Mouse (Mus musculus) CH12.LX (cell line): ENCODE data around the gene Olfr670. TPM values are rescaled to one million over a fixed set of nuclear protein-coding genes. Genes with fewer than 3 reads are reported as not detected.

ENCODE experiments used
- DNase-seq: peaks from one replicate; pipeline ENCODE4 v3.0.0-alpha.2; 2013; ENCODE audit errors: extremely low read depth
- H3K27ac ChIP-seq: 2 replicates; pipeline ENCODE4 v1.5.1; 2012; ENCODE audit warnings: low read depth, mild to moderate bottlenecking, control low read depth, moderate library complexity; ENCODE audit not compliant: insufficient read depth
- H3K27me3 ChIP-seq: replicated peaks from 2 replicates; pipeline ENCODE3; 2012; ENCODE audit warnings: inconsistent platforms
- H3K36me3 ChIP-seq, 2 experiments: replicated peaks in 1 of 2; 2 replicates each; pipeline versions ENCODE3 to v1.6.1; 2012; ENCODE audit warnings: inconsistent platforms in 1 of 2, low read length in 1 of 2, mild to moderate bottlenecking in 1 of 2, mixed read lengths in 1 of 2, moderate library complexity in 1 of 2; ENCODE audit not compliant: control insufficient read depth in 1 of 2, insufficient read depth in 1 of 2
- H3K4me1 ChIP-seq, 2 experiments: 2 replicates each; pipeline ENCODE4 v1.6.1; 2012; ENCODE audit warnings: inconsistent platforms in 1 of 2, moderate library complexity in 1 of 2; ENCODE audit not compliant: insufficient read depth in 2 of 2, control insufficient read depth in 1 of 2
- H3K4me2 ChIP-seq: 2 replicates; pipeline ENCODE4 v1.6.1; 2012; ENCODE audit warnings: low read depth, mild to moderate bottlenecking, control low read depth; ENCODE audit not compliant: poor library complexity, insufficient read depth, severe bottlenecking
- H3K4me3 ChIP-seq, 3 experiments: fragments of 150-350 bp in 1 of 3; sonication (generic) in 1 of 3; replicated peaks in 1 of 3; 2 replicates each; pipeline versions ENCODE3 to v1.5.1; 2011 to 2012; ENCODE audit warnings: low read depth in 2 of 3, low read length in 2 of 3, mild to moderate bottlenecking in 2 of 3, moderate library complexity in 2 of 3, control low read depth in 1 of 3, improper control_type of control experiment in 1 of 3, inconsistent platforms in 1 of 3, mixed read lengths in 1 of 3; ENCODE audit not compliant: poor library complexity in 1 of 3
- H3K79me2 ChIP-seq: replicated peaks from 2 replicates; pipeline ENCODE4 v1.6.1; 2012; ENCODE audit warnings: mild to moderate bottlenecking, moderate library complexity; ENCODE audit not compliant: control insufficient read depth, poor library complexity, insufficient read depth, severe bottlenecking; ENCODE audit errors: extremely low read depth
- H3K9ac ChIP-seq: 2 replicates; pipeline ENCODE4 v1.6.1; 2012; ENCODE audit warnings: low read depth, mild to moderate bottlenecking, control low read depth, moderate library complexity; ENCODE audit not compliant: insufficient read depth
- H3K9me3 ChIP-seq: replicated peaks from 2 replicates; pipeline ENCODE3; 2012; ENCODE audit warnings: low read length, inconsistent platforms, mixed read lengths
- CTCF ChIP-seq, 2 experiments: IDR thresholded peaks in 1 of 2; conservative IDR thresholded peaks in 1 of 2; 2 replicates each; pipeline ENCODE4 v1.5.1; 2011 to 2012; ENCODE audit warnings: low read depth in 2 of 2, low read length in 2 of 2, improper control_type of control experiment in 1 of 2, inconsistent platforms in 1 of 2, mild to moderate bottlenecking in 1 of 2, moderate library complexity in 1 of 2
- ETS1 ChIP-seq: conservative IDR thresholded peaks from 2 replicates; pipeline ENCODE4 v1.6.1; 2012; ENCODE audit warnings: low read depth, mild to moderate bottlenecking, inconsistent platforms, low read length, improper control_type of control experiment, moderate library complexity
- KAT2A ChIP-seq: IDR thresholded peaks from 2 replicates; pipeline ENCODE4 v1.6.1; 2012; ENCODE audit warnings: low read length, improper control_type of control experiment, inconsistent platforms; ENCODE audit not compliant: insufficient replicate concordance
- MXI1 ChIP-seq: IDR thresholded peaks from 2 replicates; pipeline ENCODE4 v1.6.1; 2011; ENCODE audit warnings: mild to moderate bottlenecking, low read depth, low read length, improper control_type of control experiment
- MYC ChIP-seq: IDR thresholded peaks from 2 replicates; pipeline ENCODE4 v1.6.1; 2011; ENCODE audit warnings: low read depth, mild to moderate bottlenecking, improper control_type of control experiment, low read length
- NELFE ChIP-seq: IDR thresholded peaks from 2 replicates; pipeline ENCODE4 v1.6.1; 2011; ENCODE audit warnings: low read depth, low read length, improper control_type of control experiment
- NRF1 ChIP-seq: IDR thresholded peaks from 2 replicates; pipeline ENCODE4 v1.6.1; 2014; ENCODE audit warnings: low read depth, mild to moderate bottlenecking, inconsistent platforms, low read length, improper control_type of control experiment, moderate library complexity
- PAX5 ChIP-seq: IDR thresholded peaks from 2 replicates; pipeline ENCODE4 v1.6.1; 2012; ENCODE audit warnings: low read length, inconsistent platforms, mixed read lengths
- RCOR1 ChIP-seq: conservative IDR thresholded peaks from 2 replicates; pipeline ENCODE4 v1.6.1; 2012; ENCODE audit warnings: low read depth, mild to moderate bottlenecking, inconsistent platforms, low read length, improper control_type of control experiment
- SIN3A ChIP-seq: IDR thresholded peaks from 2 replicates; pipeline ENCODE4 v1.6.1; 2012; ENCODE audit warnings: low read length, improper control_type of control experiment, inconsistent platforms
- TBP ChIP-seq: conservative IDR thresholded peaks from 2 replicates; pipeline ENCODE4 v1.6.1; 2011; ENCODE audit warnings: low read depth, low read length, improper control_type of control experiment
- TCF12 ChIP-seq: IDR thresholded peaks from 2 replicates; pipeline ENCODE4 v1.6.1; 2014; ENCODE audit warnings: low read depth, mild to moderate bottlenecking, inconsistent platforms, low read length, improper control_type of control experiment
- ZC3H11A ChIP-seq: IDR thresholded peaks from 2 replicates; pipeline ENCODE4 v1.6.1; 2012; ENCODE audit warnings: low read depth, mild to moderate bottlenecking, inconsistent platforms, low read length, improper control_type of control experiment
- ZKSCAN1 ChIP-seq: IDR thresholded peaks from 2 replicates; pipeline ENCODE4 v1.6.1; 2012; ENCODE audit warnings: low read depth, inconsistent platforms, low read length, improper control_type of control experiment, borderline replicate concordance
- dilution Hi-C: fragments of 300-500 bp; cut with MboI; formaldehyde crosslinking; loops from 2 replicates; pipeline ENCODE4 v1.14.3; 2020; ENCODE audit warnings: low sequenced_read_pairs; ENCODE audit not compliant: extremely low pct_unique_long_range_greater_than_20kb, extremely low pct_ligation_motif_present
- in situ Hi-C: fragments of 300-500 bp; cut with MboI; formaldehyde crosslinking; loops from 3 replicates; pipeline ENCODE4 v1.14.3; 2019; ENCODE audit warnings: low sequenced_read_pairs, low pct_ligation_motif_present, low pct_unique_long_range_greater_than_20kb, mixed read lengths
- polyA plus RNA-seq: library from polyadenylated mRNA; unstranded; fragments of >175 nt; gene quantifications from 2 replicates; pipeline ENCODE4 v1.2.1, GENCODE M21; 2012; ENCODE audit warnings: low read depth; ENCODE audit not compliant: insufficient read length
- total RNA-seq, 2 experiments: library from RNA; depleted of rRNA; stranded (reverse); fragments of 300-350 nt in 1 of 2; fragments of >200 nt in 1 of 2; gene quantifications; 2 replicates each; pipeline ENCODE4 v1.2.3; 2012 to 2014

Olfr670 gene
- total and polyA plus RNA-seq, 3 experiments = not detected

DNA sequence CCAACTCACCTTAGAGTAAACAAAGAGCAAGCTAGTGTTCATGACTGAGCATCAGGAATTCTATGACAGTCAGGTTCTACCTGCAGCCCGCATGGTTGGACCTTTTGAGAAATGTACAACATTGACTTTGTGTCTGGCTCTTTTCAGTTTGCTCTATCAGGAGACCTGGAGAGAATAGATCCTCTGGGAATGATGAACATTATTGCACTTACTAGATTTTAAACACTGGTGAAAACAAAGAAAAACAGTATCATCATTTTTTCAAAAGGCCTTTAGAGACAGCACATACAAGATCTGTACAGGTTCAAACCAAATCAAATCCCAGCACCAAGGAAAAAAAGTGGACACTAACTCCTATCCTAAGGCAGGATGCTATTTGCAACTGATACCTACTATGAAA, 41.0 kb downstream of the Olfr670 start, which contains the start of gene Olfr667:
Gene Olfr667, minus strand, starts transcription at position 101 of the 400 bp plus-strand sequence.
- dilution Hi-C loops = no loop called here
- no peaks in the 10 kb centered on the region for H3K79me2 ChIP-seq

More for the DNA sequence above, 41.0 kb downstream of the Olfr670 start, which contains the start of gene Olfr667:
- no peak within 1 kb of the TSS for H3K4me2 ChIP-seq
- H3K36me3 ChIP-seq = no peaks in the 10 kb centered on the region
- no peak within 1 kb of the TSS for H3K4me3 ChIP-seq
- H3K9me3 ChIP-seq = no peaks in the 10 kb centered on the region
- H3K9ac ChIP-seq = no peak within 1 kb of the TSS
- no peak within 1 kb of the TSS for H3K27ac ChIP-seq
- DNase-seq = no peak
- no peaks in the 10 kb centered on the region for H3K4me1 ChIP-seq
- no peak for TF ChIP-seq RCOR1
- no peak for TF ChIP-seq MYC
- TF ChIP-seq NELFE = no peak
- TF ChIP-seq PAX5 = no peak
- no peak for TF ChIP-seq ZC3H11A
- TF ChIP-seq TCF12 = no peak
- no peak for TF ChIP-seq CTCF (conservative IDR thresholded peaks at IDR 0.05 in 1 of 2, IDR thresholded peaks at IDR 0.05 in 1 of 2; ENCODE audit: low read depth in 2 of 2, low read length in 2 of 2)
- TF ChIP-seq ETS1 = no peak
- TF ChIP-seq SIN3A = no peak
- no peak for TF ChIP-seq KAT2A
- no peak for TF ChIP-seq MXI1
- no peak for TF ChIP-seq NRF1
- TF ChIP-seq TBP = no peak
- TF ChIP-seq ZKSCAN1 = no peak
- in situ Hi-C loops = no loop called here
- H3K27me3 ChIP-seq = no peaks in the 10 kb centered on the region

Other genes with a start within 250 kb of the Olfr670 start
Only the 20 nearest of the 21 such genes appear.
- gene Usp17le, start 185.2 kb downstream of the Olfr670 start, total RNA-seq (2012; rRNA removed) = 0.08 TPM in 1 of 2 replicates, not detected in the other
- not detected in 2 replicates for gene Usp17le, start 185.2 kb downstream of the Olfr670 start, total RNA-seq (2014; rRNA removed)
- not detected in 2 replicates for gene Usp17le, start 185.2 kb downstream of the Olfr670 start, polyA plus RNA-seq
- not detected in 2 replicates for gene Usp17lb, start 120.0 kb downstream of the Olfr670 start, total RNA-seq (2012; rRNA removed)
- not detected in 2 replicates for gene Usp17lb, start 120.0 kb downstream of the Olfr670 start, total RNA-seq (2014; rRNA removed)
- not detected in 2 replicates for gene Usp17lb, start 120.0 kb downstream of the Olfr670 start, polyA plus RNA-seq
- gene Usp17la, start 105.6 kb downstream of the Olfr670 start, total RNA-seq (2012; rRNA removed) = 0.13 and 0.17 TPM in 2 replicates
- not detected in 2 replicates for gene Usp17la, start 105.6 kb downstream of the Olfr670 start, total RNA-seq (2014; rRNA removed)
- 0.10 and 0.11 TPM in 2 replicates for gene Usp17la, start 105.6 kb downstream of the Olfr670 start, polyA plus RNA-seq
- gene Olfr665, start 84.6 kb downstream of the Olfr670 start, total RNA-seq (2012; rRNA removed) = not detected in 2 replicates
- gene Olfr665, start 84.6 kb downstream of the Olfr670 start, total RNA-seq (2014; rRNA removed) = not detected in 2 replicates
- gene Olfr665, start 84.6 kb downstream of the Olfr670 start, polyA plus RNA-seq = not detected in 2 replicates
- gene Olfr666, start 66.7 kb downstream of the Olfr670 start, total RNA-seq (2012; rRNA removed) = not detected in 2 replicates
- gene Olfr666, start 66.7 kb downstream of the Olfr670 start, total RNA-seq (2014; rRNA removed) = not detected in 2 replicates
- gene Olfr666, start 66.7 kb downstream of the Olfr670 start, polyA plus RNA-seq = not detected in 2 replicates
- gene Olfr667, start 41.1 kb downstream of the Olfr670 start, total RNA-seq (2012; rRNA removed) = not detected in 2 replicates
- not detected in 2 replicates for gene Olfr667, start 41.1 kb downstream of the Olfr670 start, total RNA-seq (2014; rRNA removed)
- not detected in 2 replicates for gene Olfr667, start 41.1 kb downstream of the Olfr670 start, polyA plus RNA-seq
- gene Olfr668, start 34.6 kb downstream of the Olfr670 start, total RNA-seq (2012; rRNA removed) = not detected in 2 replicates
- gene Olfr668, start 34.6 kb downstream of the Olfr670 start, total RNA-seq (2014; rRNA removed) = not detected in 2 replicates
- not detected in 2 replicates for gene Olfr668, start 34.6 kb downstream of the Olfr670 start, polyA plus RNA-seq
- gene Olfr669, start 28.4 kb downstream of the Olfr670 start, total RNA-seq (2012; rRNA removed) = not detected in 2 replicates
- not detected in 2 replicates for gene Olfr669, start 28.4 kb downstream of the Olfr670 start, total RNA-seq (2014; rRNA removed)
- gene Olfr669, start 28.4 kb downstream of the Olfr670 start, polyA plus RNA-seq = not detected in 2 replicates
- gene Olfr671, start 16.5 kb upstream of the Olfr670 start, total RNA-seq (2012; rRNA removed) = not detected in 2 replicates
- not detected in 2 replicates for gene Olfr671, start 16.5 kb upstream of the Olfr670 start, total RNA-seq (2014; rRNA removed)
- gene Olfr671, start 16.5 kb upstream of the Olfr670 start, polyA plus RNA-seq = not detected in 2 replicates
- not detected in 2 replicates for gene Olfr672, start 39.4 kb upstream of the Olfr670 start, total RNA-seq (2012; rRNA removed)
- not detected in 2 replicates for gene Olfr672, start 39.4 kb upstream of the Olfr670 start, total RNA-seq (2014; rRNA removed)
- not detected in 2 replicates for gene Olfr672, start 39.4 kb upstream of the Olfr670 start, polyA plus RNA-seq
- gene Olfr675, start 65.8 kb upstream of the Olfr670 start, total RNA-seq (2012; rRNA removed) = not detected in 2 replicates
- not detected in 2 replicates for gene Olfr675, start 65.8 kb upstream of the Olfr670 start, total RNA-seq (2014; rRNA removed)
- not detected in 2 replicates for gene Olfr675, start 65.8 kb upstream of the Olfr670 start, polyA plus RNA-seq
- not detected in 2 replicates for gene Olfr676, start 70.1 kb upstream of the Olfr670 start, total RNA-seq (2012; rRNA removed)
- not detected in 2 replicates for gene Olfr676, start 70.1 kb upstream of the Olfr670 start, total RNA-seq (2014; rRNA removed)
- not detected in 2 replicates for gene Olfr676, start 70.1 kb upstream of the Olfr670 start, polyA plus RNA-seq
- not detected in 2 replicates for gene Olfr677, start 88.8 kb upstream of the Olfr670 start, total RNA-seq (2012; rRNA removed)
- not detected in 2 replicates for gene Olfr677, start 88.8 kb upstream of the Olfr670 start, total RNA-seq (2014; rRNA removed)
- not detected in 2 replicates for gene Olfr677, start 88.8 kb upstream of the Olfr670 start, polyA plus RNA-seq
- not detected in 2 replicates for gene Olfr678, start 101.9 kb upstream of the Olfr670 start, total RNA-seq (2012; rRNA removed)
- gene Olfr678, start 101.9 kb upstream of the Olfr670 start, total RNA-seq (2014; rRNA removed) = not detected in 2 replicates
- gene Olfr678, start 101.9 kb upstream of the Olfr670 start, polyA plus RNA-seq = not detected in 2 replicates
- not detected in 2 replicates for gene Olfr679, start 118.6 kb upstream of the Olfr670 start, total RNA-seq (2012; rRNA removed)
- gene Olfr679, start 118.6 kb upstream of the Olfr670 start, total RNA-seq (2014; rRNA removed) = not detected in 2 replicates
- gene Olfr679, start 118.6 kb upstream of the Olfr670 start, polyA plus RNA-seq = not detected in 2 replicates
- not detected in 2 replicates for gene Olfr680-ps1, start 130.2 kb upstream of the Olfr670 start, total RNA-seq (2012; rRNA removed)
- gene Olfr680-ps1, start 130.2 kb upstream of the Olfr670 start, total RNA-seq (2014; rRNA removed) = not detected in 2 replicates
- gene Olfr680-ps1, start 130.2 kb upstream of the Olfr670 start, polyA plus RNA-seq = not detected in 2 replicates
- gene Olfr681, start 154.2 kb upstream of the Olfr670 start, total RNA-seq (2012; rRNA removed) = not detected in 2 replicates
- gene Olfr681, start 154.2 kb upstream of the Olfr670 start, total RNA-seq (2014; rRNA removed) = not detected in 2 replicates
- not detected in 2 replicates for gene Olfr681, start 154.2 kb upstream of the Olfr670 start, polyA plus RNA-seq
- not detected in 2 replicates for gene Olfr683, start 184.4 kb upstream of the Olfr670 start, total RNA-seq (2012; rRNA removed)
- gene Olfr683, start 184.4 kb upstream of the Olfr670 start, total RNA-seq (2014; rRNA removed) = not detected in 2 replicates
- gene Olfr683, start 184.4 kb upstream of the Olfr670 start, polyA plus RNA-seq = not detected in 2 replicates
- not detected in 2 replicates for gene Olfr684, start 201.0 kb upstream of the Olfr670 start, total RNA-seq (2012; rRNA removed)
- gene Olfr684, start 201.0 kb upstream of the Olfr670 start, total RNA-seq (2014; rRNA removed) = not detected in 2 replicates
- gene Olfr684, start 201.0 kb upstream of the Olfr670 start, polyA plus RNA-seq = not detected in 2 replicates
- gene Olfr685, start 223.4 kb upstream of the Olfr670 start, total RNA-seq (2012; rRNA removed) = not detected in 2 replicates
- not detected in 2 replicates for gene Olfr685, start 223.4 kb upstream of the Olfr670 start, total RNA-seq (2014; rRNA removed)
- gene Olfr685, start 223.4 kb upstream of the Olfr670 start, polyA plus RNA-seq = not detected in 2 replicates